Mouse (Mus musculus): ENCODE measurements at regions not wholly inside any gene's neighbourhood (a gene's known extent, or its start where the extent isn't known, plus 50 kb on each side); places are given as distances from the start of the nearest gene placed in this dataset.
"Not testable (repeated sequence)": the region's sequence is repeated elsewhere in the genome, so short reads cannot be mapped to it uniquely, and the experiment has no call there.

- peak; percentile 52 for DNase-seq
Observed at GRCm38 (mm10) chr9:25655767-25656513, 174.6 kb downstream of the Eepd1 start.

- DNase-seq, result no peak
Observed at GRCm38 (mm10) chr9:25656534-25656933, 175.2 kb downstream of the Eepd1 start.

GRCm38 (mm10) chr9:25683635-25684333, 202.4 kb downstream of the Eepd1 start:
- no peak for DNase-seq

GRCm38 (mm10) chr9:25693632-25694031, 212.3 kb downstream of the Eepd1 start:
- DNase-seq, result peak; percentile 23

- DNase-seq, result no peak
Observed at GRCm38 (mm10) chr9:25695018-25695417, 213.7 kb downstream of the Eepd1 start.

- no peak for DNase-seq
Observed at GRCm38 (mm10) chr9:25713636-25714035, 232.3 kb downstream of the Eepd1 start.

- peak; percentile 1 for DNase-seq
Observed at GRCm38 (mm10) chr9:25744162-25744561, 262.8 kb downstream of the Eepd1 start.

- DNase-seq, result no peak
Observed at GRCm38 (mm10) chr9:25751138-25751537, 269.8 kb downstream of the Eepd1 start.

GRCm38 (mm10) chr9:25773899-25774298, 292.6 kb downstream of the Eepd1 start:
- DNase-seq, result peak; percentile 18

GRCm38 (mm10) chr9:25782631-25783030, 301.3 kb downstream of the Eepd1 start:
- no peak for DNase-seq

GRCm38 (mm10) chr9:25795142-25795910, 314.0 kb downstream of the Eepd1 start:
- DNase-seq, result peak; percentile 21

GRCm38 (mm10) chr9:25809562-25809961, 328.2 kb downstream of the Eepd1 start:
- DNase-seq, result no peak

- DNase-seq, result no peak
Observed at GRCm38 (mm10) chr9:25833295-25833694, 351.9 kb downstream of the Eepd1 start.

GRCm38 (mm10) chr9:25849914-25850313, 368.6 kb downstream of the Eepd1 start:
- DNase-seq, result not testable (repeated sequence)

GRCm38 (mm10) chr9:25850608-25851007, 369.3 kb downstream of the Eepd1 start:
- not testable (repeated sequence) for DNase-seq

GRCm38 (mm10) chr9:25854545-25854944, 373.2 kb downstream of the Eepd1 start:
- no peak for DNase-seq

- DNase-seq, result no peak
Observed at GRCm38 (mm10) chr9:25870260-25870659, 388.9 kb downstream of the Eepd1 start.

GRCm38 (mm10) chr9:25896333-25896905, 415.1 kb downstream of the Eepd1 start:
- no peak for DNase-seq
